Mouse (Mus musculus): ENCODE measurements around the gene Dnmt3a. TPM values are rescaled to one million over a fixed set of nuclear protein-coding genes. Genes with fewer than 3 reads are reported as not detected.

Gene Dnmt3a
- polyA plus RNA-seq, 1 experiment from 2014 or later: 109 TPM

DNA sequence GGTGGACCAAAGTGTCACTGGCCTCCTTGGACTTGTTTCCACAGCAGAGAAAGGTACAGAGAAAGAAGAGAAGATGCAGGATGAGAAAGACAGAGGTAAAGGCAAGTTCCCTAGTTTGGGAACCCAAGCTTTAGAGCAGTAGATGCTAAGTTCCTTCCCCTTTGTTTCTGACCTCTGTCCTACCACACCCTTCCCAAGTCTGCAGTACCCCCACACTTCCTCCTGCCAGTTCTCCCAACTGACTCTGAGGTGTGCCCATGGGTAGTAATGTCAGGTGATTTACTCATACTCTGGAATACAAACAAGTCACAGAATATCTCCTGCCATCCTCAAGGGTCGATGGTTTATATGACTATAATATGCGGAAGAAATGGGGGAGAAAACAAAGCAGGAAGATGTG, 29.8 kb upstream of the Dnmt3a start:
- H3K27me3 ChIP-seq: no peaks in the 10 kb centered on the region
- H3K9ac ChIP-seq: no peak overlapping the region
- 95% methylated on average over 2 of the region's 2 CpGs for WGBS
- peaks cover 17% of the 10 kb centered on the region for H3K4me1 ChIP-seq (replicated peaks)
- peaks cover 3% of the 10 kb centered on the region; the same call in 1 of the 2 replicates for H3K36me3 ChIP-seq
- ATAC-seq (ENCODE audit: low FRiP score, low read depth): no peak
- H3K9me3 ChIP-seq: no peaks in the 10 kb centered on the region
- H3K27ac ChIP-seq (replicated peaks): no peak overlapping the region
- H3K4me2 ChIP-seq: no peak overlapping the region
- no peak overlapping the region for H3K4me3 ChIP-seq

DNA sequence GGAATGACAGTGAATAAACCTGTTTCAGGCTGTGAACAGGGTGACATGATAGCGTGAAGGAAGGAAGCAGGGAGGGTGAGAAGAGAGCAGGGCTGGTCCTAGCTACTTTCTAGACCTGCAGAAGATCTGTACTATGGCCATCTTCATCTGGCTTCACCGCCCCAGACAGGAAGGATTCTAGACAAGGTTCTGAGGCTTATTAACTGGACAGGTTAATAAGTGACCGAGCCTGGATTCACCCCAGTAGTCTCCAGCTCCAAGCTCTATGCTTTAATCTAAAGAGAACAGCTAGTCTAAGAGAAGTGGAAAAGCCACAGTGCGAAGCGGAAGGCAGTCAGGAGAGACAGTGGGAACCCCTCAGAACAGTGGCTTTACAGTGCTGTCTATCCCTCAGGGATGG, 28.1 kb upstream of the Dnmt3a start:
- Histone ChIP-seq H3K4me3 (no peak overlapping the region), H3K9me3 (no peaks in the 10 kb centered on the region), H3K27ac (replicated peaks) (no peak overlapping the region), H3K4me1 (replicated peaks) (peaks cover 34% of the 10 kb centered on the region), H3K36me3 (peaks cover 3% of the 10 kb centered on the region; the same call in 1 of the 2 replicates), H3K27me3 (no peaks in the 10 kb centered on the region), H3K9ac (no peak overlapping the region), H3K4me2 (no peak overlapping the region)
- no peak for ATAC-seq (ENCODE audit: low FRiP score, low read depth)
- 92% methylated on average over 5 of the region's 5 CpGs for WGBS

DNA sequence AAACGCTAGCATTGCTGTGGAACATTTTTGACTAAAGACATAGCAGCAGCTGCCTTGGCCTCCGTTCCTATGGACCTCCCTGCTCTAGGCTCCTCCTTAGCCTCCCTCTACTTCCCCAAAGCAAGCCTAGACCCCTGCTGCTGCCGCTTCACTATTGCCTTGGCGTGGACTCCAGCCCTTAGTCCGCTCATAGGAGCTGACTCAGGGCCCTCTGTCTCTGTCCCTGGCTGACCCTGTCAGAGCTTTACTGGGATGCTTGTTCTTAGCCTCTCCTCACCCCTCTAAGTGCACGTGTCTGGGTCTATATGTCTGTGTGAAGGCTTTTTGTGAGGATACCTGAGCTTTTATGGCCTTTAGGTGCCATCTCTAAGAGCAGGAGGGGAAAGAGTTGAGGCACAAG, 27.5 kb upstream of the Dnmt3a start:
- Histone ChIP-seq H3K9me3 (no peaks in the 10 kb centered on the region), H3K4me3 (no peak overlapping the region), H3K27me3 (no peaks in the 10 kb centered on the region), H3K9ac (no peak overlapping the region), H3K4me2 (no peak overlapping the region), H3K4me1 (replicated peaks) (peaks cover 40% of the 10 kb centered on the region), H3K36me3 (peaks cover 3% of the 10 kb centered on the region; the same call in 1 of the 2 replicates), H3K27ac (replicated peaks) (no peak overlapping the region)
- no peak for ATAC-seq (ENCODE audit: low FRiP score, low read depth)
- WGBS: 93% methylated on average over 6 of the region's 6 CpGs

DNA sequence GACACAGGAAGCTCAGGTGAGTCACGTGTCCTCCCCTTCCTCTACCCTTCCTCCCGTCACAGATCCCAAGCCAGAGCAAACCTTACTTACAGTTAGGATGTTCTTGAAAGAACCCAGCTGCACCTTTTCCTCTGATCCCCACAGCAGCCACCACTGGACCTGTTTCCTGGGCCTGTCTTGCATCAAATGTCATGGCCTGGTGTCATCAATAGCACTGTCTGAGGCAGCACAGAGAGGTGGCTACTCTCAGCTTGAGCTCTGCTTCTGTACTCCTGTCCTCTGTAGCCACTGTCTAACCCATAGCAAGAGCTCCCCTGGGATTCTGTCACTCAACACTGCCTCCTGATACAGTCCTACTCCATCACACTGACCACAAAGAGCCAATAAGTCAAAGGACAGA, 26.2 kb upstream of the Dnmt3a start:
- no peak overlapping the region for H3K9ac ChIP-seq
- ATAC-seq (ENCODE audit: low FRiP score, low read depth): no peak
- peaks cover 53% of the 10 kb centered on the region for H3K4me1 ChIP-seq (replicated peaks)
- no peak overlapping the region for H3K27ac ChIP-seq (replicated peaks)
- H3K27me3 ChIP-seq: no peaks in the 10 kb centered on the region
- WGBS: 84% methylated on average over 2 of the region's 2 CpGs
- no peak overlapping the region for H3K4me3 ChIP-seq
- H3K36me3 ChIP-seq: no peaks in the 10 kb centered on the region
- H3K9me3 ChIP-seq: no peaks in the 10 kb centered on the region
- no peak overlapping the region for H3K4me2 ChIP-seq

DNA sequence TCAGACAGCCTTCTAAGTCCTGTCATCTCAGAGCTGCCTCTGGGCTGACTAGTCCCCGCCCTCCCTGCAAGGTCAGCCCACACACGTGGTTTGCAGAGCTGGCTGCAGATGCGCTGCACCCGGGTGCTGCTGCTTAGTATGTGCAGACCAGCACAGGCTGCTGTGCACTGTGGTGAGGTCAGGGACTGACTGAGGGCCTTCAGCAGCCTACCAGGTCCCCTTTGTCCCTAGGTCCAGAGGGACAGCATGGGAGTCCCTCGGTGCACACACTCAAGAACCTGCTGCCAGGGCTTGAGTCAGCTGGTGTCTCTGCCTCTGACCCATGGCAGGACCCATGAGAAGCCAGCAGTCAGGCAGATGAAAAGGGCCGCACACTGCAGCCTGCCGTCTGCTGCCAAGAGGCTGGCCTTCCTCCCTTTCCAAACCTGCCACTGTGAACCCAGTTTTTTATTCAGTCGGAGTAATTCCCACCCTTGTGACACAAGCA, 25.4 kb upstream of the Dnmt3a start:
- ATAC-seq (ENCODE audit: low FRiP score, low read depth): peak; percentile 54
- Histone ChIP-seq H3K9ac (no peak overlapping the region), H3K27me3 (no peaks in the 10 kb centered on the region), H3K36me3 (no peaks in the 10 kb centered on the region), H3K4me3 (no peak overlapping the region), H3K27ac (replicated peaks) (peak overlapping the region; percentile 80), H3K9me3 (no peaks in the 10 kb centered on the region), H3K4me2 (no peak overlapping the region), H3K4me1 (replicated peaks) (peaks cover 56% of the 10 kb centered on the region)
- 8% methylated on average over 8 of the region's 8 CpGs for WGBS

DNA sequence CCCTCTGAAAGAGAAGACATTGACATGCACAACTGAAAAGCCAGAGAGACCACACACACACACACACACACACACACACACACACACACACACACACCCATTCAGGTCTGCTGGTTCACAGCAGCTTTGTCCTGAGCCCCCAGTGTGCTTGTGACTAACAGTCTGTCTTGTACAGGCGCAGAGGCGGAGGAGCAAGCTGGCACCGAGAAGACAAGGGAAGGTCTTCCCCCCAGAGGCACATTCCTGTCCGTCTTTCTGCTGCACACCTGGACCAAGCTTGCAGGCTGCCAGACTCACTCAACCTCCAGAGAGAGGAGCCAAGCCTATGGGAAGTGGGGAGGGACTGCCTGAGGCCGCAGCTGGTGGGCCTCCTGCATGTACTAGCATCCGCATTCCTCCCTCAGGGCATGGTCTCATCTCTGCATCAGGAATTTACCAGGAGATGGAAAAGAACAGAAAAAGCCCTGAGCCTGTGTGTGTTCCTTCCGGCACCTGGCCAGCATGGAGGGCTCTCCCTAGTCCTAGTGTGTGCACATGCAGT, 24.8 kb upstream of the Dnmt3a start:
- 29% methylated on average over 7 of the region's 7 CpGs for WGBS
- no peak overlapping the region for H3K4me2 ChIP-seq
- peak overlapping the region; percentile 80 for H3K27ac ChIP-seq (replicated peaks)
- ATAC-seq (ENCODE audit: low FRiP score, low read depth): peak; percentile 7; the same call in 1 of the 2 replicates
- H3K27me3 ChIP-seq: no peaks in the 10 kb centered on the region
- H3K36me3 ChIP-seq: no peaks in the 10 kb centered on the region
- H3K4me3 ChIP-seq: no peak overlapping the region
- H3K4me1 ChIP-seq (replicated peaks): peaks cover 56% of the 10 kb centered on the region
- H3K9me3 ChIP-seq: no peaks in the 10 kb centered on the region
- H3K9ac ChIP-seq: no peak overlapping the region

DNA sequence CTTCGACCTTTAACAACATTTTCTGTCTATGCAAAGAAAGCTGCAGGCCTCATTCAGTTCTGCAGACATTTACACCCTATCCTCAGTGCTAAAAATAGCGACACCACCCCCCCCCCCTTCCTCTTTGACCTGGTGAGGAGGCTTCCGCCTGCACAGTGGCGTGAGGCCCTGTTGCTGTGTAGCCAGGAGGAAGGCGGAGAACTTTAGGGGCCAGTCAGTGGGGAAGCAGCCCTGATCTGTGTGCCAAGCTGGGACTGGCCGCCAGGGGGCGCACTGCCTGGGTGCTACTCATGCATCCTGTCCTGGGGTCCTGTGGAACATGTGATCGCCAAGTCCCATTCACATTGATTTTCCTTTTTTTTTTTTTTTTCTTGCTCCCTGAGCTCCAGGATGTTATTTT, 24.3 kb upstream of the Dnmt3a start:
- WGBS: 16% methylated on average over 8 of the region's 8 CpGs
- H3K4me3 ChIP-seq: no peak overlapping the region
- H3K4me1 ChIP-seq (replicated peaks): peaks cover 56% of the 10 kb centered on the region
- peak overlapping the region; percentile 80 for H3K27ac ChIP-seq (replicated peaks)
- no peaks in the 10 kb centered on the region for H3K36me3 ChIP-seq
- H3K27me3 ChIP-seq: no peaks in the 10 kb centered on the region
- no peak overlapping the region for H3K4me2 ChIP-seq
- no peak overlapping the region for H3K9ac ChIP-seq
- peak; percentile 33; the same call in 1 of the 2 replicates for ATAC-seq (ENCODE audit: low FRiP score, low read depth)
- no peaks in the 10 kb centered on the region for H3K9me3 ChIP-seq

DNA sequence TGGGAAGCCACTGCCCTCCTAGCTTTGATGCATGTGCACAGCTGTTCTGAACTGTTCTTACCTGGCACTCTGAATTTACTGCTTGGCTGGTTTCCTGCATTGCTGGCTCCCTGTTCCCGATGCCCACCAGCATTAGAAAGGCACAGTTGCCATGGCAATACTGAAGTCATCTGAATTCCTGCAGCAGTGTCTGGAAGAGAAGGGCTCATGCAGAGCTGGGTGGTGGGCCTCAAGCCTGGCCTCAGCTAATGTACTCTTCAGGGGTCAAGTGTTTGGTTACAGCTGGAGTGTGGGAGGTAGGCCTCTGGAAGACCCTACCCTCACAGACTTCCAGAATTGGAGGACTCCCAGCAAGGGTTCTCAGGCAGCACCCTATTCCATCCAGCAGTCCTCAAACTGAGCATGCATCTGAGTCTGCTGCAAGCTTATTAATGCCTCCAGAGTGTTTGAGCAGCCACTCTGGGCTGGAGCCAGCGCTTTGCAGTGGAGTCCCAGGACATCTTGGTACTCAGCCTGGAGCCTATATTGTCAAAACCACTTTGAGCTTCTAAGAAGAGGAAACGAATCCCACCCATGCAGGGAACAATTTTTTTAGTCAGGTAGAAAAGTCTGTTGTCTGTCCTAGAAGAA, 22.5 kb upstream of the Dnmt3a start:
- peak; percentile 43 for ATAC-seq (ENCODE audit: low FRiP score, low read depth)
- Histone ChIP-seq H3K4me2 (no peak overlapping the region), H3K27ac (replicated peaks) (peak overlapping the region; percentile 80), H3K27me3 (no peaks in the 10 kb centered on the region), H3K9me3 (no peaks in the 10 kb centered on the region), H3K4me3 (no peak overlapping the region), H3K36me3 (no peaks in the 10 kb centered on the region), H3K9ac (no peak overlapping the region), H3K4me1 (replicated peaks) (peaks cover 66% of the 10 kb centered on the region)
- 37% methylated on average over 3 of the region's 3 CpGs for WGBS

DNA sequence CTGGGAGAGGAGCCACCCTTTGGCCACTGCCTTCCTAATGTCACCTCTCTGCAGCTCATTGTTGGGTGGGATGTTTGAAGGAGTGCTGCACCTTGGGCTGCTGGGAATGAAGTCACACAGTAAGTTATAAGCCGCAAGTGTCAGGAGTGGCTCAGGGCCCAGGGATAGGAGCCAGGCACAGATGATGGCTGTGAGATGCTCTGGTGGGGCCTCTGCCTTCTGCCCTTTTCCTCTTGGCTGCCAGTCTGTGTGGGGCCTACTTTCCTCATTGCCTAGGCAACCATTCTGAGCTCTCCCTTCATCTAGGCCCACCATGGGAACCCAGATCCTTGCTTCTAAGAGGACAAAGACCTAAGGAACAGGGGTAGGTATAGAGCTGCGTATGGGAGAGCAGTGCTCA, 21.5 kb upstream of the Dnmt3a start:
- Histone ChIP-seq H3K9ac (no peak overlapping the region), H3K4me3 (no peak overlapping the region), H3K9me3 (no peaks in the 10 kb centered on the region), H3K36me3 (no peaks in the 10 kb centered on the region), H3K4me1 (replicated peaks) (peaks cover 69% of the 10 kb centered on the region), H3K27ac (replicated peaks) (peak overlapping the region; percentile 80; the same call in 1 of the 2 replicates), H3K4me2 (no peak overlapping the region), H3K27me3 (no peaks in the 10 kb centered on the region)
- ATAC-seq (ENCODE audit: low FRiP score, low read depth): peak; percentile 9; the same call in 1 of the 2 replicates
- 64% methylated on average over 2 of the region's 2 CpGs for WGBS

DNA sequence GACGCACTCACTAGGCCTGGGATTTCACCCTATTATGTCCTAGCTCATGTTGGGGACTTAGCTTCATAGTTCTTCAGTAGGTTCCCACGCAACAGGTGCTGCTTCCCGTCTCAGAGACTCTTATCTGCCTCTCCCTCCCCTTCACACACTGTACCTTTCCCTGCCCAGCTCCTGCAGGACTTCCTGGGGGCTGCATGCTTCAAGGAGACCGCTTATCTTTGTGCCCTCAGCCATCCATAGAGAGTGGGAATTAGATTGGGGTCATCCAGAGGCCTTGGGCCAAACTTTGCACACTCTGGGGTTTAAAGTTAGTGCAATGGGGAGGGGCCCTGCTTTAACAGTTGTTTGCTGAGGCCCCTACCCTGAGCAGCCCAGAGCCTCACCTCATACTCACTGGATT, 21.1 kb upstream of the Dnmt3a start:
- Histone ChIP-seq H3K4me2 (no peak overlapping the region), H3K9ac (no peak overlapping the region), H3K4me3 (no peak overlapping the region), H3K27ac (replicated peaks) (no peak overlapping the region), H3K9me3 (no peaks in the 10 kb centered on the region), H3K36me3 (no peaks in the 10 kb centered on the region), H3K4me1 (replicated peaks) (peaks cover 64% of the 10 kb centered on the region), H3K27me3 (no peaks in the 10 kb centered on the region)
- WGBS: 86% methylated on average over 4 of the region's 4 CpGs
- no peak for ATAC-seq (ENCODE audit: low FRiP score, low read depth)

DNA sequence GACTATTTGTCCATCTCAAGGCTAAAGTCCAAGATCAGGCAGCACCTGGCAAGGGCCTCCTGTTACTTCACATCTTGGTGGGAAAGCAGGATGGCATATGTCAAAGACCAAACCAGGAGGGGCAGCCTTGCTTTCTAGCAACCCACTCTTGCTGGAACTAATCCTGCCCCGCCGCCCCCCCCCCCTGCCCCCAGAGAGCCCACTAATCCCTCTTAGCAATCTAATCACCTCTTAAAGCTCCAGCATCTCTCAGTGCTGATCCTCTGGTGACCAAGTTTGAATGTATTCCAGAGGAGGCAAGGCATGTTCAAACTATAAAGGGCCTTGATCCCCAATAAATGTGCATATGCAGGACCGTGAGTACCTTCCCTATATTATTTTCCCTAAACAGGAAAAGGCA, 18.8 kb upstream of the Dnmt3a start:
- Histone ChIP-seq H3K4me1 (replicated peaks) (peaks cover 48% of the 10 kb centered on the region), H3K4me3 (no peak overlapping the region), H3K36me3 (no peaks in the 10 kb centered on the region), H3K27me3 (no peaks in the 10 kb centered on the region), H3K9me3 (no peaks in the 10 kb centered on the region), H3K4me2 (no peak overlapping the region), H3K9ac (no peak overlapping the region), H3K27ac (replicated peaks) (no peak overlapping the region)
- 44% methylated on average over 3 of the region's 3 CpGs for WGBS
- no peak for ATAC-seq (ENCODE audit: low FRiP score, low read depth)

DNA sequence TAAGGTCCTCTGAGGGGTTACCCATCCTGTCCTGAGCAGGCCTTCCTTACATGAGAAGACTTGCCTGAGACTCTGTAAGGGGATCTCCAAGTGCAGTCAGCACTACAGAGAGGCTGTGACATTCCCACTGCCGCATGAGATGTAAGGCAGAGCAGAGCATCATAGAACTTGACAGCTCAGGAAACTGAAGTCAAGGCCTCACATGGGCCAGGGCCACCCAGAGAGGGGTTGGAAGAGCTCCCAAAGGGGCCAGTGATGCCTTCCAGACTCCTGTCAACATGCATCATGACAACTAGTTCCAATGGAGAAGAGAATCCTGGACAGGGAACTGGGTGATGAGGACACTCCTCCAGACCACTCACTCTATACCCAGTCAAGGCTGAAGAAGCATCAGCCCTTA, 18.3 kb upstream of the Dnmt3a start:
- Histone ChIP-seq H3K9me3 (no peaks in the 10 kb centered on the region), H3K4me3 (no peak overlapping the region), H3K4me2 (no peak overlapping the region), H3K9ac (no peak overlapping the region), H3K27ac (replicated peaks) (no peak overlapping the region), H3K4me1 (replicated peaks) (peaks cover 46% of the 10 kb centered on the region), H3K27me3 (no peaks in the 10 kb centered on the region), H3K36me3 (no peaks in the 10 kb centered on the region)
- 59% methylated on average over 1 of the region's 1 CpGs for WGBS
- no peak for ATAC-seq (ENCODE audit: low FRiP score, low read depth)
